Mouse (Mus musculus): Measurements from ENCODE around the gene Aco1. TPM values are rescaled to one million over a fixed set of nuclear protein-coding genes. Genes with fewer than 3 reads are reported as not detected.
"Not testable (repeated sequence)": the region's sequence is repeated elsewhere in the genome, so short reads cannot be mapped to it uniquely, and the experiment has no call there.

Aco1 gene
- polyA plus RNA-seq (2012; rRNA removed), result 26.2 and 58.2 TPM in 2 replicates

DNA sequence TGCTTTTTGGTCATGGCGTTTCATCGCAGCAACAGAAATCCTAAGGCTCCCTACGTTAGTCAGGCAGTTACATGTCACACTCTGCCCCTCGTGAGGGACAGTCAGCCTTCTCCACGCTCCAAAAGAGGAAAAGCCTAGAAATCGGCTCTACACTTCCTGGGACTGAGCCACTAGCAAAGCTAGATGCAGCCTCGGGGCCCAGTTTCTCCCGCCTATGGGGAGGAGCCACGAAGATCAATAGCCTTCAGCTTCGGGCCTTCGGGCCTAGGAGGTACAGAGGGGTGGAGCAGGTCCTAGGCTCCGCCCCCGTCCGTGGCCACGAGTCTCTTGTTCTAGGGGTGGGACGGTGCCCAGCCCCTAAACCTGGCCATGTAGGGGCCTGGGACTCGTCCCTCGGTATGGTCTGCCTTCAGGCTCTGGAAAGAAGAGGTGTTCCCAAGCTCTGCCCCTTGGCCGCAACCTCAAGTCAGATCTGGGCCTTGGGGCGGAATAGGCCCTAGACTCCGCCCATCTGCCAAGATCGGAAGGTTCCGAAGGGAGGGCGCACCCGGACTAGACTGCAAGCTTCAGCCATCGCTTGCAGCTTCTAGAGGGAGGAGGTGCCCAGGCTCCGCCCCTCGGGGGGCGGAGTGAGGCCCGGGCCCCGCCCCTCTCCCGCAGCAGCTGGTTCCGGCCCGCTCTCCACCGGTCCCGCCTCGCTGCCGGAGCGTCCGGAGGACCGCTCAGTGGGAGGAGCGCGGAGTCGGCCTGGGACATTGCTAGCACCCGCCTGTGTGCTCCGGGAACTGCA, at the start of gene Aco1:
Aco1 (plus strand) TSS at position 339 of the 790 bp plus-strand sequence.
- peaks cover 17% of the 10 kb centered on the region; the same call in 1 of the 2 replicates for H3K4me1 ChIP-seq (ENCODE audit: control insufficient read depth, insufficient read depth, insufficient read length, low read length)
- TF ChIP-seq CTCF (IDR thresholded peaks at IDR 0.05; ENCODE audit: extremely low read depth, insufficient read length, insufficient replicate concordance, low read depth, low read length), result no peak
- TF ChIP-seq POLR2A (IDR thresholded peaks at IDR 0.05; ENCODE audit: low read depth, low read length), result peak; percentile 89
- WGBS, result under 1% methylated on average over 46 of the region's 46 CpGs
- peak within 1 kb of the TSS; percentile 94 for H3K27ac ChIP-seq (ENCODE audit: insufficient read depth, low read depth, low read length)
- peak within 1 kb of the TSS; percentile 80 for H3K4me3 ChIP-seq (ENCODE audit: low read depth, low read length)
- 0 out of 2 replicates have a peak, but pooled peaks cover 2% of the 10 kb centered on the region for H3K36me3 ChIP-seq (ENCODE audit: control insufficient read depth, insufficient read depth, low read length)
- H3K27me3 ChIP-seq (ENCODE audit: control insufficient read depth, insufficient read depth, low read length), result no peaks in the 10 kb centered on the region

DNA sequence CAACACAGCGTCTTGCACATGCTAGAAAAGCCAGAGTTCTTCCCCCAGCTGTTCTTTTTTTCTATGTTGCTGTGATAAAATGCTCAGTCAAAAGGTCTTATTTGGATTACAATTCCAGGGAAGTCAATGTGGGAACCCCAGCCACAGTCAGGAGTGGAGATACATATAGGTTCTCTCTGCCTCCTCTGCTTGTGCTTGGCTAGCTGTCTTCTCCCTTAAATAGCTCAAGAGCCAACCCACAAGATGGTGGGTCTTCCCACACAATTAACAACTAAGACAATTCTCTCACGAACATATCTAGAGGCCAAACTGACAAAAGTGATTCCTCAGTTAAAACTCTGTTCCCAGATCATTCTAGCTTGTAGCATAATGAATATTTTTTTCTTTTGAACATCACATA, 47.9 kb upstream of the Aco1 start:
- Histone ChIP-seq H3K27ac (ENCODE audit: insufficient read depth, low read depth, low read length) (no peak overlapping the region), H3K4me3 (ENCODE audit: low read depth, low read length) (no peak overlapping the region), H3K36me3 (ENCODE audit: control insufficient read depth, insufficient read depth, low read length) (no peaks in the 10 kb centered on the region), H3K27me3 (ENCODE audit: control insufficient read depth, insufficient read depth, low read length) (no peaks in the 10 kb centered on the region), H3K4me1 (ENCODE audit: control insufficient read depth, insufficient read depth, insufficient read length, low read length) (no peaks in the 10 kb centered on the region)
- WGBS, result 73% methylated on average over 2 of the region's 2 CpGs
- TF ChIP-seq POLR2A (IDR thresholded peaks at IDR 0.05; ENCODE audit: low read depth, low read length) (no peak), CTCF (IDR thresholded peaks at IDR 0.05; ENCODE audit: extremely low read depth, insufficient read length, insufficient replicate concordance, low read depth, low read length) (no peak)

DNA sequence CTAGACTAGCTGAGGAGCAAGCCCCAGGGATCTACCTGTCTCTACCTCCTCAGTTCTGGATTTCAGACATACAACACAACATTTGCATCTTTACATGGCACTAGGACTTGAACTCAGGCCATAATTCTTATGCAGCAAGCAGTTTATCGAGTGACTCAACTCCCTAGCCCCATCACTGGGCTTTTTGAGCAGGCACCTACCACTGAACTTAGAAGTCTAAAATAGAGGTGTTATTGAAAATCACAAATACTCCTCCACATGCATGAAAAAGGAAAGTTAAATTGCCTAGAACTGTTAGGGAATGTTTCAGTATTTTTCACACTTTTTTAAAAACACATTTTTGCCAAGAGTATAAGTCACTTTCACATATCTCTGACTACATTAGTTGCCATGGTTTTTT, 39.9 kb upstream of the Aco1 start:
- TF ChIP-seq CTCF (IDR thresholded peaks at IDR 0.05; ENCODE audit: extremely low read depth, insufficient read length, insufficient replicate concordance, low read depth, low read length) (no peak), POLR2A (IDR thresholded peaks at IDR 0.05; ENCODE audit: low read depth, low read length) (no peak)
- WGBS, result 86% methylated on average over 1 of the region's 1 CpGs
- Histone ChIP-seq H3K36me3 (ENCODE audit: control insufficient read depth, insufficient read depth, low read length) (no peaks in the 10 kb centered on the region), H3K27ac (ENCODE audit: insufficient read depth, low read depth, low read length) (no peak overlapping the region), H3K4me3 (ENCODE audit: low read depth, low read length) (no peak overlapping the region), H3K4me1 (ENCODE audit: control insufficient read depth, insufficient read depth, insufficient read length, low read length) (no peaks in the 10 kb centered on the region), H3K27me3 (ENCODE audit: control insufficient read depth, insufficient read depth, low read length) (no peaks in the 10 kb centered on the region)

DNA sequence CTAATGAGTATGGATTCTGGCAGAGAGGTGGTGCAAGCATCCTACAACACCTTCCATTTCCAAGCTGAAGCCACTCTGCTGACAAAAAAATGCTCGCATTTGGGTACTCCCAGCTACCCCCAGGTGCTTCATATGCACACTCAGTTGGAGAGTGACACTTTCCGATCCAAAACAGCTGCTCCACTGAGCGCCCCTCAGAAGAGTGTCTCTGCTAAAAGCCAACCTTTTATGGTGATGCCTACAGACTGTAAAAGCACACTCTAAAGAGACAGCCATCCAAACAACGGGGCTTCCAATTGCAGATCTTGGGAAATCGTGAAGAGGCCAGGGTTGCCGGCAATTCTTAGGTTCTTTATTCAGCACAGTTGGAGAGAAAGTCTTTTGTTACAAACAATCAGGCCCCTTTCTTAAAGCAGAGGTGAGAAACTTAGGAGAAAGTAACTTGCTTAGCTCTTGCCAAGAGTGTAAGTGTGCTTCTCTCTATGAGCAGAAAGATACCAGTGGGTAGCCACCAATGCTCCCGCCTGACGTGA, 36.8 kb upstream of the Aco1 start:
- no peak for TF ChIP-seq CTCF (IDR thresholded peaks at IDR 0.05; ENCODE audit: extremely low read depth, insufficient read length, insufficient replicate concordance, low read depth, low read length)
- no peak for TF ChIP-seq POLR2A (IDR thresholded peaks at IDR 0.05; ENCODE audit: low read depth, low read length)
- Histone ChIP-seq H3K4me3 (ENCODE audit: low read depth, low read length) (no peak overlapping the region), H3K27ac (ENCODE audit: insufficient read depth, low read depth, low read length) (no peak overlapping the region), H3K4me1 (ENCODE audit: control insufficient read depth, insufficient read depth, insufficient read length, low read length) (no peaks in the 10 kb centered on the region), H3K27me3 (ENCODE audit: control insufficient read depth, insufficient read depth, low read length) (no peaks in the 10 kb centered on the region), H3K36me3 (ENCODE audit: control insufficient read depth, insufficient read depth, low read length) (no peaks in the 10 kb centered on the region)
- WGBS, result 53% methylated on average over 8 of the region's 8 CpGs

DNA sequence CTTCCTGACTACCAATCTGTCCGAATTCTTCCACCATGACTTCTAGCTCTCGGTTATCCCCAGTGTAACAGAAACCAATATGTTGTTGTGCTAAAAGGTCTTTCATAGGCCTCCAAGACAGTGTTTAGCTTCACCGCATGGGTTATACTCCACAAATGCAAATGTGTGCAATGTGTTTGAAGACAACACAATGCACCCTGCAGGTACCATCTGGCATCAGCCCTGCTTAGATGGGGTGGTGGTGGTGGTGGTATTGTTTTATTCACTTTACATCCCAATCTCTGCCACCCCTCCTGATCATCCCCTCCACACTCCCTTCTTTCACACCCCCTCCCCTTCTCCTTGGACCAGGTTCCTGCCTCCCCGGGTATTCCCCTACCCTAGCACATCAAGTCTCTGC, 34.9 kb upstream of the Aco1 start:
- WGBS, result 93% methylated on average over 4 of the region's 4 CpGs
- no peak for TF ChIP-seq POLR2A (IDR thresholded peaks at IDR 0.05; ENCODE audit: low read depth, low read length)
- TF ChIP-seq CTCF (IDR thresholded peaks at IDR 0.05; ENCODE audit: extremely low read depth, insufficient read length, insufficient replicate concordance, low read depth, low read length), result no peak

DNA sequence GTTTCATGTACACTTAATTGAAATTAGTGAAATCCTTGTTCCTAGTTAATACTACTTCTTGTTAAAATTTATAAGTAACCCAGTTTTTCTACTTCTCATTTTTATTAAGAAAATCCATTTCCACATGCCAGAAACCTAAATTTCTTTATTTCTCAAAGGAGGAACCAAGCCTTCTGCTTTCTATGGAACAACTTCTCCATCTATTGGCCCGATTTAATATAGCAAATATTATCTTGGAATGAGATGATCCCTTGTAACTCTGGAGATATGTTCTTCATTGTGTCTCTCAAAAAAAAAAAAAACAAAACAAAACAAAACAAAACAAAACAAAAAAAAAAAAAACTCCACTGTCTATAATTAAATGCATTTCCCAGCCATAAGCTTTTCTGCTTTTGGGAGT, 29.7 kb upstream of the Aco1 start:
- WGBS, result 69% methylated on average over 1 of the region's 1 CpGs
- H3K27ac ChIP-seq (ENCODE audit: insufficient read depth, low read depth, low read length), result no peak overlapping the region
- no peaks in the 10 kb centered on the region for H3K4me1 ChIP-seq (ENCODE audit: control insufficient read depth, insufficient read depth, insufficient read length, low read length)
- H3K36me3 ChIP-seq (ENCODE audit: control insufficient read depth, insufficient read depth, low read length), result no peaks in the 10 kb centered on the region
- H3K4me3 ChIP-seq (ENCODE audit: low read depth, low read length), result no peak overlapping the region
- TF ChIP-seq POLR2A (IDR thresholded peaks at IDR 0.05; ENCODE audit: low read depth, low read length) (no peak), CTCF (IDR thresholded peaks at IDR 0.05; ENCODE audit: extremely low read depth, insufficient read length, insufficient replicate concordance, low read depth, low read length) (no peak)
- H3K27me3 ChIP-seq (ENCODE audit: control insufficient read depth, insufficient read depth, low read length), result no peaks in the 10 kb centered on the region

More for the DNA sequence above, 34.9 kb upstream of the Aco1 start:
- H3K27ac ChIP-seq (ENCODE audit: insufficient read depth, low read depth, low read length), result no peak overlapping the region
- H3K4me3 ChIP-seq (ENCODE audit: low read depth, low read length), result no peak overlapping the region
- no peaks in the 10 kb centered on the region for H3K27me3 ChIP-seq (ENCODE audit: control insufficient read depth, insufficient read depth, low read length)
- H3K4me1 ChIP-seq (ENCODE audit: control insufficient read depth, insufficient read depth, insufficient read length, low read length), result no peaks in the 10 kb centered on the region
- no peaks in the 10 kb centered on the region for H3K36me3 ChIP-seq (ENCODE audit: control insufficient read depth, insufficient read depth, low read length)

DNA sequence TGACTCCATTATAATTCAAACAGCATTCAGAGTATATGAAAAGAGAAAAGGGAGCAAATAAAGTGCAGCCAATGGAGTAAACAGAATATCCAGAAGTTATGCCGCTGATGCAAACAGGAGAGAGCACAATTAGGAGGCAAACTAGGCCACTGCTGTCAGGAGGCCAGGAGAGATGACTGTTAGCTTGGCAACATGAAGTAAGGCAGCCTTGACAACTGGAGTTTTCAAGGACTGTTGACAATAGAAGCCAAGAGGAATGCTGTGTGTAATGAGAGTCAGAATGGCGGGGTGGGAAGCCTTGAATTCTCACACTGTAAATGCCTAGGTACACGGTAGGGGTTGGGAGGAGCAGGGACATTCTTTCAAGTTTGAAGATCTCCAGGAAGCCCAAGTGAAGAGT, 21.7 kb upstream of the Aco1 start:
- 34% methylated on average over 3 of the region's 3 CpGs for WGBS
- Histone ChIP-seq H3K27ac (ENCODE audit: insufficient read depth, low read depth, low read length) (no peak overlapping the region), H3K4me3 (ENCODE audit: low read depth, low read length) (no peak overlapping the region), H3K4me1 (ENCODE audit: control insufficient read depth, insufficient read depth, insufficient read length, low read length) (no peaks in the 10 kb centered on the region), H3K36me3 (ENCODE audit: control insufficient read depth, insufficient read depth, low read length) (no peaks in the 10 kb centered on the region), H3K27me3 (ENCODE audit: control insufficient read depth, insufficient read depth, low read length) (no peaks in the 10 kb centered on the region)
- TF ChIP-seq CTCF (IDR thresholded peaks at IDR 0.05; ENCODE audit: extremely low read depth, insufficient read length, insufficient replicate concordance, low read depth, low read length) (no peak), POLR2A (IDR thresholded peaks at IDR 0.05; ENCODE audit: low read depth, low read length) (no peak)

DNA sequence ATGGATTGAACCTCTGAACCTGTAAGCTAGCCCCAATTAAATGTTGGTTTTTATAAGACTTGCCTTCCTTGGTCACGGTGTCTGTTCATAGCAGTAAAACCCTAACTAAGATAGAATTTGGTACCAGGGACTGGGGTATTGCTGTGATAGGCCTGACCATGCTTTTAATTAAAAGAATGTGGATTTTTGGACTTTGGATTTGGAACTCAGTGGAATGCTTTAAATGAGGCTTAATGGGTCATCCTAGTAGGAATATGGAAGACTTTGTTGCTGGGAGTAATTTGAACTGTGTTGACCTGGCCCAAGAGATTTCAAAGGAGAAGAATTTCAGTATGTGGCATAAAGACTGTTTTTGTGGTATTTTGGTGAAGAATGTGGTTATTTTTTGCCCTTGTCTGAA, 20.6 kb upstream of the Aco1 start:
- H3K4me1 ChIP-seq (ENCODE audit: control insufficient read depth, insufficient read depth, insufficient read length, low read length); H3K27me3 ChIP-seq (ENCODE audit: control insufficient read depth, insufficient read depth, low read length); H3K4me3 ChIP-seq (ENCODE audit: low read depth, low read length); H3K27ac ChIP-seq (ENCODE audit: insufficient read depth, low read depth, low read length); H3K36me3 ChIP-seq (ENCODE audit: control insufficient read depth, insufficient read depth, low read length): not testable (repeated sequence)
- WGBS, result 100% methylated on average over 1 of the region's 1 CpGs

Measured in small intestine, adult 2 months (tissue).